Mouse (Mus musculus) megakaryocyte progenitor cell, adult 5-6 weeks (primary cell): ENCODE measurements around the gene Defb45. TPM values are rescaled to one million over a fixed set of nuclear protein-coding genes. Genes with fewer than 3 reads are reported as not detected.

Experiments used
- total RNA-seq, 2 experiments: library from RNA; stranded (forward) in 1 of 2; stranded (reverse) in 1 of 2; fragments of 157-497, 149-512 nt in 1 of 2; fragments of 200-1000 nt in 1 of 2; gene quantifications; 2 replicates each; pipeline versions ENCODE4 v1.2.3 to v1.2.4; 2015 to 2017

The Defb45 gene
- total RNA-seq, 2 experiments from 2014 or later = not detected

Other genes with a start within 250 kb of the Defb45 start
- gene Nrsn2, start 222.8 kb downstream of the Defb45 start, total RNA-seq (2015) = not detected in 2 replicates
- not detected in 2 replicates for gene Nrsn2, start 222.8 kb downstream of the Defb45 start, total RNA-seq (2017)
- 6.8 and 9.0 TPM in 2 replicates for gene Sox12, start 201.3 kb downstream of the Defb45 start, total RNA-seq (2015)
- gene Sox12, start 201.3 kb downstream of the Defb45 start, total RNA-seq (2017) = 1.9 and 2.2 TPM in 2 replicates
- gene Zcchc3, start 184.4 kb downstream of the Defb45 start, total RNA-seq (2015) = 5.3 and 5.7 TPM in 2 replicates
- gene Zcchc3, start 184.4 kb downstream of the Defb45 start, total RNA-seq (2017) = 2.8 and 4.1 TPM in 2 replicates
- gene 6820408C15Rik, start 183.8 kb downstream of the Defb45 start, total RNA-seq (2015) = not detected in 2 replicates
- 0.29 TPM in 1 of 2 replicates, not detected in the other for gene 6820408C15Rik, start 183.8 kb downstream of the Defb45 start, total RNA-seq (2017)
- gene Defb23, start 134.8 kb downstream of the Defb45 start, total RNA-seq (2015) = not detected in 2 replicates
- not detected in 2 replicates for gene Defb23, start 134.8 kb downstream of the Defb45 start, total RNA-seq (2017)
- not detected in 2 replicates for gene Defb20, start 122.3 kb downstream of the Defb45 start, total RNA-seq (2015)
- not detected in 2 replicates for gene Defb20, start 122.3 kb downstream of the Defb45 start, total RNA-seq (2017)
- not detected in 2 replicates for gene Defb22, start 109.3 kb downstream of the Defb45 start, total RNA-seq (2015)
- not detected in 2 replicates for gene Defb22, start 109.3 kb downstream of the Defb45 start, total RNA-seq (2017)
- gene Defb26, start 87.7 kb downstream of the Defb45 start, total RNA-seq (2015) = not detected in 2 replicates
- not detected in 2 replicates for gene Defb26, start 87.7 kb downstream of the Defb45 start, total RNA-seq (2017)
- not detected in 2 replicates for gene Defb28, start 81.1 kb downstream of the Defb45 start, total RNA-seq (2015)
- gene Defb28, start 81.1 kb downstream of the Defb45 start, total RNA-seq (2017) = not detected in 2 replicates
- not detected in 2 replicates for gene Defb29, start 59.3 kb downstream of the Defb45 start, total RNA-seq (2015)
- gene Defb29, start 59.3 kb downstream of the Defb45 start, total RNA-seq (2017) = not detected in 2 replicates
- gene Gm17416, start 30.1 kb downstream of the Defb45 start, total RNA-seq (2015) = not detected in 2 replicates
- not detected in 2 replicates for gene Gm17416, start 30.1 kb downstream of the Defb45 start, total RNA-seq (2017)
- not detected in 2 replicates for gene Defb21, start 26.7 kb downstream of the Defb45 start, total RNA-seq (2015)
- not detected in 2 replicates for gene Defb21, start 26.7 kb downstream of the Defb45 start, total RNA-seq (2017)
- not detected in 2 replicates for gene Defb19, start 19.1 kb downstream of the Defb45 start, total RNA-seq (2015)
- gene Defb19, start 19.1 kb downstream of the Defb45 start, total RNA-seq (2017) = not detected in 2 replicates
- gene Defb36, start 4.9 kb upstream of the Defb45 start, total RNA-seq (2015) = not detected in 2 replicates
- gene Defb36, start 4.9 kb upstream of the Defb45 start, total RNA-seq (2017) = not detected in 2 replicates
- not detected in 2 replicates for gene Defb25, start 23.7 kb upstream of the Defb45 start, total RNA-seq (2015)
- not detected in 2 replicates for gene Defb25, start 23.7 kb upstream of the Defb45 start, total RNA-seq (2017)
- gene Rem1, start 27.6 kb upstream of the Defb45 start, total RNA-seq (2015) = 1.2 TPM in 1 of 2 replicates, not detected in the other
- gene Rem1, start 27.6 kb upstream of the Defb45 start, total RNA-seq (2017) = 0.10 and 0.87 TPM in 2 replicates
- 169 and 177 TPM in 2 replicates for gene H13, start 70.1 kb upstream of the Defb45 start, total RNA-seq (2015)
- 126 and 128 TPM in 2 replicates for gene H13, start 70.1 kb upstream of the Defb45 start, total RNA-seq (2017)
- 8.7 and 12.3 TPM in 2 replicates for gene Mcts2, start 87.6 kb upstream of the Defb45 start, total RNA-seq (2015)
- gene Mcts2, start 87.6 kb upstream of the Defb45 start, total RNA-seq (2017) = 6.1 and 11.0 TPM in 2 replicates
- gene Id1, start 136.9 kb upstream of the Defb45 start, total RNA-seq (2015) = 8.3 and 11.7 TPM in 2 replicates
- gene Id1, start 136.9 kb upstream of the Defb45 start, total RNA-seq (2017) = 3.6 and 7.1 TPM in 2 replicates
- 1.4 and 1.5 TPM in 2 replicates for gene Cox4i2, start 154.8 kb upstream of the Defb45 start, total RNA-seq (2015)
- gene Cox4i2, start 154.8 kb upstream of the Defb45 start, total RNA-seq (2017) = 1.8 TPM in 1 of 2 replicates, not detected in the other
- 8.1 and 10.2 TPM in 2 replicates for gene Bcl2l1, start 232.3 kb upstream of the Defb45 start, total RNA-seq (2015)
- 13.5 and 18.4 TPM in 2 replicates for gene Bcl2l1, start 232.3 kb upstream of the Defb45 start, total RNA-seq (2017)
- gene Tpx2, start 248.6 kb upstream of the Defb45 start, total RNA-seq (2015) = 104 and 111 TPM in 2 replicates
- gene Tpx2, start 248.6 kb upstream of the Defb45 start, total RNA-seq (2017) = 112 and 114 TPM in 2 replicates